Mouse (Mus musculus): Measurements from ENCODE around the gene Gdpd4. TPM values are rescaled to one million over a fixed set of nuclear protein-coding genes. Genes with fewer than 3 reads are reported as not detected.

Gdpd4 gene
- polyA plus RNA-seq, 1 experiment = not detected

DNA sequence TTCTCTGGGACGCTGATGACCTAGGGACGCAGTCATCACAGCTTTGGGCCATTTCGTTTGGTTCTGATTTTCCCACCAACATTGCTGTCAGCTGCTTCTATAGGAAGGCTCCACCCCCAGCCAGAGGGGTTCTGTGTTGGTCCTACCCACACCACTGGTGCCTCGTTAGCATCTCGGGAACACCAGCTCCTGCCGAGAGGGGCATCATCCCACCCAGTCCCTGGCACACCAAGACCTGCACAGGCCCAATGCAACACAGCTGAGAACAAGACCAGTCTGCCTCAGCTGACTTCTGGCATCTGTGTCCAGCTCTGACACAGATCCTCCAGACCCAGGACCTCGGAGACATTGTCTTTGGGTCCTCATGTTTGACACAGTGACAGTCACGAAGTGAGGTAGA is 135.2 kb downstream of the Gdpd4 start:
- Histone ChIP-seq H3K27ac (ENCODE audit: control insufficient read depth, insufficient read depth, low read depth, low read length, poor library complexity) (no peak overlapping the region), H3K4me1 (ENCODE audit: control insufficient read depth, insufficient read depth, low read length) (no peaks in the 10 kb centered on the region), H3K4me3 (replicated peaks; ENCODE audit: control insufficient read depth, low read depth, low read length) (no peak overlapping the region)
- TF ChIP-seq CTCF (IDR thresholded peaks at IDR 0.05; ENCODE audit: control insufficient read depth, insufficient read depth, low read length) = no peak
- TF ChIP-seq POLR2A (IDR thresholded peaks at IDR 0.05; ENCODE audit: borderline replicate concordance, control insufficient read depth, low read depth, low read length) = no peak
- 84% methylated on average over 8 of the region's 8 CpGs for WGBS

DNA sequence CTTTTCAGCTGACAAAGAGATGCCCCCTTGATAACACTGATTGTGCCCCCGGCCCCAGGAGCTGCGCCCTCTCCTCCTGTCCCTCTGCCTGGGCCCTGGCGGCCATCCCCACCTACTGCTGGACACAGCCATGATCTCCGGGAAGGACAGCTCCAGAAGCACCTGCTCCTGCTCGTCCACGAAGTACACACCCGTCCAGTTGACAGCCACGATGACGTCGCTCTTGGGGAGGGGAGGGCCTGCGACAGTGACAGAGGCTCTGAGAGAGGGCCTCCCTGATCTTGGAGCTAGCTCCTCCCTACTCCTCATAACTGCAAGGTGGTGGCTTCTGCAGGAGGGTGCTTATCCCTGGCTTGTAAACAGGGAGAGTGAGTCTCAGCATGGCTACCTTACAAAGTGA is 146.5 kb downstream of the Gdpd4 start:
- no peak overlapping the region for H3K27ac ChIP-seq (ENCODE audit: control insufficient read depth, insufficient read depth, low read depth, low read length, poor library complexity)
- TF ChIP-seq CTCF (IDR thresholded peaks at IDR 0.05; ENCODE audit: control insufficient read depth, insufficient read depth, low read length) (no peak), POLR2A (IDR thresholded peaks at IDR 0.05; ENCODE audit: borderline replicate concordance, control insufficient read depth, low read depth, low read length) (no peak)
- H3K4me3 ChIP-seq (replicated peaks; ENCODE audit: control insufficient read depth, low read depth, low read length) = no peak overlapping the region
- 85% methylated on average over 11 of the region's 11 CpGs for WGBS
- H3K4me1 ChIP-seq (ENCODE audit: control insufficient read depth, insufficient read depth, low read length) = no peaks in the 10 kb centered on the region

DNA sequence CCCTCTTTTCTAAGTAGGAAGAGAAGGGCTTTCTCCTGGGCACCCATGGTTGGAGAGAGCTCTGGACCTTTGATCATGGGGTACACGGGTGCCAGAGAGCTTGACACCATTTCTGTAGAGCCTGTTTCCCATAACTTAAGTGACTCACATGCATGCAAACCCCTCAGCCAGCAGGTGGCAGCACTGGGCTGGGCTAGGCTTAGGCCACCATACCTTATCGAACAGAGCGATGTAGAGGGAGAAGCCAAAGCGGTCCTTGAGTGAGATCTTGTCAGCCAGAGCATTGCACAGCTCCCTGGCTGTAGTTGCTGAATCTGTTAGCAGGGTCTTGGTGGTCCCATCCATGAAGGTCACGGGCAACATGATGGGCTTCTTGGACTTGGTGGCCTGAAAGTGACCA is 151.9 kb downstream of the Gdpd4 start:
- TF ChIP-seq POLR2A (IDR thresholded peaks at IDR 0.05; ENCODE audit: borderline replicate concordance, control insufficient read depth, low read depth, low read length) (no peak), CTCF (IDR thresholded peaks at IDR 0.05; ENCODE audit: control insufficient read depth, insufficient read depth, low read length) (peak; percentile 99)
- no peak overlapping the region for H3K27ac ChIP-seq (ENCODE audit: control insufficient read depth, insufficient read depth, low read depth, low read length, poor library complexity)
- no peak overlapping the region for H3K4me3 ChIP-seq (replicated peaks; ENCODE audit: control insufficient read depth, low read depth, low read length)
- no peaks in the 10 kb centered on the region for H3K4me1 ChIP-seq (ENCODE audit: control insufficient read depth, insufficient read depth, low read length)
- WGBS = 30% methylated on average over 5 of the region's 5 CpGs

DNA sequence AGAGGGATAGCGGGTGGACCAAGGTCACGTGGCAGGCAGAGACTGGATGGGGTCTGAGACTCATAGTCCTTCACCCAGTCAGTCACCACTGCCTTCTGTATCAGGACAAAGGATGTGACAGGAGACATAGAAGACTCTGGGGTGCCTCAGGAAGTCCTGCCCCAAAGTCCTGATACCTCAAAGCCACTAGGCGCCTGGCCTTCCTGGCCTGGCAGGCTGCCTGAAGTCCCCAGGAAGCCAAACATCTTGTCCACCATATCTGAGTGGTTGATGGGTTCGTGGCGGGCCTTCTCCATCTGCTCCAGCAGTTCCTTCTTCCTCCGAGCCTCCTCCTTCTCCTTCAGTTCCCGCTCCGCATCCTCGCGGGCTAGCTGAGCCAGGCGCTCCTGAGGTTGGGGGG is 157.7 kb downstream of the Gdpd4 start:
- no peak overlapping the region for H3K27ac ChIP-seq (ENCODE audit: control insufficient read depth, insufficient read depth, low read depth, low read length, poor library complexity)
- WGBS = 76% methylated on average over 11 of the region's 11 CpGs
- H3K4me3 ChIP-seq (replicated peaks; ENCODE audit: control insufficient read depth, low read depth, low read length) = no peak overlapping the region
- TF ChIP-seq CTCF (IDR thresholded peaks at IDR 0.05; ENCODE audit: control insufficient read depth, insufficient read depth, low read length) (no peak), POLR2A (IDR thresholded peaks at IDR 0.05; ENCODE audit: borderline replicate concordance, control insufficient read depth, low read depth, low read length) (no peak)
- peaks cover under 1% of the 10 kb centered on the region; the same call in 1 of the 2 replicates for H3K4me1 ChIP-seq (ENCODE audit: control insufficient read depth, insufficient read depth, low read length)

DNA sequence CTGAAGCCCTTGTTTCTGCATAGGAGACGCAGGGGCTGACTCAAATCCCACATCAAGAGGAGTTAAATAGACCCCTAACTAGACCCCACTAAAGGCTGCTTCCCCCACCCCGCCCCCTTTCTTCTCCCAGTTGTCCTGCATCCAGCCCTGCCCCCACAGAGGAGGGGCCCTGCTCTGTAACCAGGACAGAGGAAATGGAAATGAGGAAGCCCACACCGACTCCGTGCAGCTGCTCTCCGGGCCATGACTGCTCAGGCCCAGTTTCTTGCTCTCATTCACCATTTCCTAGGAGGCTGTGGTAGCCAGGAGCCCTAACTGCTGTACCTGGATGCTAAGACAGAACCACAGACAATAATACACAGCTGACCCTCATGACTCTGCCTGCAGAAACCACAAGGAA is 162.6 kb downstream of the Gdpd4 start:
- no peak for TF ChIP-seq CTCF (IDR thresholded peaks at IDR 0.05; ENCODE audit: control insufficient read depth, insufficient read depth, low read length)
- no peak for TF ChIP-seq POLR2A (IDR thresholded peaks at IDR 0.05; ENCODE audit: borderline replicate concordance, control insufficient read depth, low read depth, low read length)
- H3K27ac ChIP-seq (ENCODE audit: control insufficient read depth, insufficient read depth, low read depth, low read length, poor library complexity) = no peak overlapping the region
- WGBS = 19% methylated on average over 5 of the region's 5 CpGs
- no peak overlapping the region for H3K4me3 ChIP-seq (replicated peaks; ENCODE audit: control insufficient read depth, low read depth, low read length)
- peaks cover 3% of the 10 kb centered on the region; the same call in 1 of the 2 replicates for H3K4me1 ChIP-seq (ENCODE audit: control insufficient read depth, insufficient read depth, low read length)

DNA sequence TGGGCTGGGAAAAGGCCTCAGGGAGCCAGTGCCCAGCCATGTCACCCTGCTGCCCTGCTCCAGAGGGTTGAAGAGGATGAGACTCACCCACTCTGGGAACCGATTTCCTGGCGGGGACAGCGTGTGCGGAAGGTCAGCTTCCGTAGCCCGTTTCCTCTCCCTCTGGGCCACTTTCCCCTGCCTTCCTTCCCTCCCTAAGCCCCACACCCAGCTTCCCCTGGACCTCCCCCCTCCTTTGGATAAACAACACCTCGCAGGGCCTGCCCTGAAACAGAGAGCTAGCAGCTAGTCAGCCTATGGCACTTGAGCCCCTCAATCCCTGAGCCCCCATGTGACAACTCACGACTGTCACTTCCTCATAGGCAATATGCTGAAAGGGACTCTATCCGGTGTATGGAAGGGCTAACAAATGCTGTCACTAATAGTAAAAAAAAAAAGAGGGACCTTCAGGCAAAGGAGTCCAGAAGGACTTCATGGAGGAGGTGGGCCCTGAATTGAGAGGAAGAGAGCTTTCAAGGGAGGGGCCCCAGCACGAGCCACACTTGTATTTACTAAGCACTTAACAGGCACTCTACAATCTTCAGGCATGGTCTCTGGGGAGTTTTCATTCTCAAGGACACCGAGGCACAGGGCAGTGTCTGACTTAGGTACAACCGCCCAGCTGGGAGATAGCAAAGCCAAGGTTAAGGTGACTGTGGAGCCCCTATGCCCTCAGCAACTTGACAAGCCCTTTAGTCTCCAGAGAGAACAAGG is 165.0 kb downstream of the Gdpd4 start:
- WGBS = 15% methylated on average over 12 of the region's 12 CpGs
- no peak for TF ChIP-seq POLR2A (IDR thresholded peaks at IDR 0.05; ENCODE audit: borderline replicate concordance, control insufficient read depth, low read depth, low read length)
- TF ChIP-seq CTCF (IDR thresholded peaks at IDR 0.05; ENCODE audit: control insufficient read depth, insufficient read depth, low read length) = no peak
- Histone ChIP-seq H3K4me1 (ENCODE audit: control insufficient read depth, insufficient read depth, low read length) (peaks cover 3% of the 10 kb centered on the region; the same call in 1 of the 2 replicates), H3K4me3 (replicated peaks; ENCODE audit: control insufficient read depth, low read depth, low read length) (peak overlapping the region; percentile 31), H3K27ac (ENCODE audit: control insufficient read depth, insufficient read depth, low read depth, low read length, poor library complexity) (peak overlapping the region; percentile 2)

DNA sequence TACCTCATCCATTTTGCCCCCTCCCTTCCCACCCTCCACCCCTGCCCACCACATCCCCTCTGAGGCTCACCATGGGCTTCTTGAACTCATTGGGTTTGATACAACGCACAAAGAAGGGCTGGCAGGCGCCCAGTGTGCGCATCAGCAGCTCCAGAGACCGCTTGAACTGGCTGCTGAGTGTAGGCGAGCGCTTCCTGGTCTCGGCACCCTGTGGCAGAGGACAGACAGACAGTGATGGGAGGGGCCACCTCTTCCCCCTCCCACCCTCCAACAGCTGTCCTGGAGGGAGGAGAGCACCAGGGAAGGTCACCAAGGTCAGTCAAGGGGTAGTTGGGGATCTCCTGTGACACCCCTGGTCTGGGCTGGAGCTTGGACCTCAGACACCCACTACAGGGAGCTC is 165.6 kb downstream of the Gdpd4 start:
- whole genome bisulfite sequencing = 18% methylated on average over 7 of the region's 7 CpGs
- H3K4me3 ChIP-seq (replicated peaks; ENCODE audit: control insufficient read depth, low read depth, low read length) = peak overlapping the region; percentile 29
- H3K27ac ChIP-seq (ENCODE audit: control insufficient read depth, insufficient read depth, low read depth, low read length, poor library complexity) = no peak overlapping the region; the same call in 1 of the 2 replicates
- H3K4me1 ChIP-seq (ENCODE audit: control insufficient read depth, insufficient read depth, low read length) = peaks cover 3% of the 10 kb centered on the region; the same call in 1 of the 2 replicates
- TF ChIP-seq CTCF (IDR thresholded peaks at IDR 0.05; ENCODE audit: control insufficient read depth, insufficient read depth, low read length) (no peak), POLR2A (IDR thresholded peaks at IDR 0.05; ENCODE audit: borderline replicate concordance, control insufficient read depth, low read depth, low read length) (no peak)

DNA sequence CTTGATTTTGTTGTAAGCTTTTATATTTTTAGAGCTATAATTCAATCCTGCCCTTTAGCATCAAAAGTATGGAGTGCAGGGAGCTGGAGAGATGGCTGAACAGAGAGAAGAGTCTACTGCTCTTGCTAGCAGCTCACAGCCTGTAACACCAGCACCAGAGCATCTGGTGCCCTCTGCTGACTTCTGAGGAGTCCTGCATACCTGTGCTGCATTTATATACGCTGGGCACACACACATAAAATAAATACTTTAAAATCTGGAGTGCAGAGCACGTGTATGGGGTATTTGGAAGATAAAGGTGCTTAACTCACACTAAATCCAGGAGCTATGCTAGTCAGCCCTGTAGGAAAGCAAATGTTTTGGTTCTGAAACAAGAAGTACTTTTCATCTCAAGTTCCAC is 166.6 kb downstream of the Gdpd4 start:
- Histone ChIP-seq H3K4me1 (ENCODE audit: control insufficient read depth, insufficient read depth, low read length) (peaks cover 3% of the 10 kb centered on the region; the same call in 1 of the 2 replicates), H3K27ac (ENCODE audit: control insufficient read depth, insufficient read depth, low read depth, low read length, poor library complexity) (no peak overlapping the region), H3K4me3 (replicated peaks; ENCODE audit: control insufficient read depth, low read depth, low read length) (no peak overlapping the region)
- TF ChIP-seq CTCF (IDR thresholded peaks at IDR 0.05; ENCODE audit: control insufficient read depth, insufficient read depth, low read length) (peak; percentile 61), POLR2A (IDR thresholded peaks at IDR 0.05; ENCODE audit: borderline replicate concordance, control insufficient read depth, low read depth, low read length) (no peak)
- WGBS = 45% methylated on average over 2 of the region's 2 CpGs

All from bone marrow, adult 2 months (tissue).